Mouse (Mus musculus): ENCODE results near the gene Trim8. TPM values are rescaled to one million over a fixed set of nuclear protein-coding genes. Genes with fewer than 3 reads are reported as not detected.

Gene Trim8
- polyA plus RNA-seq, 1 experiment from 2014 or later, result 7.9 TPM

DNA sequence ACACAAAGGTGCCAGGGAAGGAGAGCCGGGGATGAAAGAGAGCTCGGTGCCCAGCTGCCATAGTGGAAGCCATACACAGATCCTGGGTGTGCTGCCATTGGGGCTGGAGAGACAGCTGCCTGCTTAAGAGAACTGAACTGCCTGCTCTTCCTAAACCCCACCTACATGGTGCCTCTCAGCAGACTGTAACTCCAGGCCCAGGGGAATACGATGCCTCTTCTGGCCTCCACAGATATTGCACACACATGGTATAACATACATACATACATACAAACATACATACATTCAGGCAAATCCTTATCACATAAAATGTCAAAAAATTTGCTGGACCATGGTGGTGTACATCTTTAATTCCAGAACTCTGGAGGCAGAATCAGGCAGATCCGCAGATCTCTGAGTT, 38.1 kb upstream of the Trim8 start:
- no peak overlapping the region for H3K4me3 ChIP-seq (ENCODE audit: low read depth, low read length)
- no peak for TF ChIP-seq CTCF (IDR thresholded peaks at IDR 0.05; ENCODE audit: low read depth)
- TF ChIP-seq EP300 (IDR thresholded peaks at IDR 0.05; ENCODE audit: low read depth), result no peak
- 93% methylated on average over 4 of the region's 4 CpGs for WGBS (ENCODE audit: insufficient replicate concordance)
- H3K4me1 ChIP-seq (ENCODE audit: insufficient read depth), result peaks cover 40% of the 10 kb centered on the region
- DNase-seq (no peak), ATAC-seq (no peak)
- H3K4me2 ChIP-seq (ENCODE audit: low read depth, low read length), result no peak overlapping the region
- no peaks in the 10 kb centered on the region for H3K9me3 ChIP-seq (ENCODE audit: low read length)
- H3K36me3 ChIP-seq (replicated peaks; ENCODE audit: insufficient read depth, low read length), result no peaks in the 10 kb centered on the region
- no peak overlapping the region for H3K9ac ChIP-seq (replicated peaks)
- H3K27ac ChIP-seq (ENCODE audit: low read depth), result peak overlapping the region; percentile 64
- no peaks in the 10 kb centered on the region for H3K27me3 ChIP-seq (ENCODE audit: insufficient read depth, low read length)

DNA sequence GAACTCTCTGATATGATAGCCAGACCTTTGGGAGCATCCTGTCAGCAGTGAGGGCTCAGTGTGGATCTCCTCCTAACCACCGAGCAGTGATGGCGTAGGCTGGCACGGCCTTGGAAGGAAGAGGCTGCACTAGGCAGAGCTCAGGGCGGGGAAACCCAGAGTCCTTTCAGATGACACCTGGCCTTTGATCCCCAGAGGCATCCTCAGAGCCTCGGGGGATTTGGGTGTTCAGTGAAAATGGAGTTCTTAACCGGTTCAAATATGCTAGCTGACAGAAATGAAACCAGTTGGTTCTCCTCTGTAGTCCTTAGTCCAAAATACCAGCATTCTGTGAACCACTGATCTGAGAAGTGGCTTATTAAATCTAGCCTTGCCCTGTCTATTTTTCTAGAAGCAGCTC, 35.3 kb upstream of the Trim8 start:
- H3K9me3 ChIP-seq (ENCODE audit: low read length), result no peaks in the 10 kb centered on the region
- no peak overlapping the region for H3K4me3 ChIP-seq (ENCODE audit: low read depth, low read length)
- no peak for DNase-seq
- no peaks in the 10 kb centered on the region for H3K27me3 ChIP-seq (ENCODE audit: insufficient read depth, low read length)
- H3K9ac ChIP-seq (replicated peaks), result no peak overlapping the region
- TF ChIP-seq CTCF (IDR thresholded peaks at IDR 0.05; ENCODE audit: low read depth), result no peak
- TF ChIP-seq EP300 (IDR thresholded peaks at IDR 0.05; ENCODE audit: low read depth), result no peak
- H3K4me2 ChIP-seq (ENCODE audit: low read depth, low read length), result no peak overlapping the region
- no peaks in the 10 kb centered on the region; the same call in 1 of the 2 replicates for H3K36me3 ChIP-seq (replicated peaks; ENCODE audit: insufficient read depth, low read length)
- 56% methylated on average over 6 of the region's 6 CpGs for WGBS (ENCODE audit: insufficient replicate concordance)
- H3K27ac ChIP-seq (ENCODE audit: low read depth), result peak overlapping the region; percentile 69
- no peak for ATAC-seq
- peaks cover 38% of the 10 kb centered on the region for H3K4me1 ChIP-seq (ENCODE audit: insufficient read depth)

GRCm38 (mm10) chr19:46467051-46467503, 34.4 kb upstream of the Trim8 start:
- H3K4me1 ChIP-seq (ENCODE audit: insufficient read depth), result peaks cover 47% of the 10 kb centered on the region
- H3K36me3 ChIP-seq (replicated peaks; ENCODE audit: insufficient read depth, low read length), result no peaks in the 10 kb centered on the region; the same call in 1 of the 2 replicates
- H3K27ac ChIP-seq (ENCODE audit: low read depth), result peak overlapping the region; percentile 69
- WGBS (ENCODE audit: insufficient replicate concordance), result 44% methylated on average over 3 of the region's 3 CpGs
- H3K9ac ChIP-seq (replicated peaks), result no peak overlapping the region
- no peak overlapping the region for H3K4me3 ChIP-seq (ENCODE audit: low read depth, low read length)
- DNase-seq (no peak), ATAC-seq (peak; percentile 47)
- H3K27me3 ChIP-seq (ENCODE audit: insufficient read depth, low read length), result no peaks in the 10 kb centered on the region
- TF ChIP-seq EP300 (IDR thresholded peaks at IDR 0.05; ENCODE audit: low read depth) (no peak), CTCF (IDR thresholded peaks at IDR 0.05; ENCODE audit: low read depth) (no peak)
- no peak overlapping the region for H3K4me2 ChIP-seq (ENCODE audit: low read depth, low read length)
- H3K9me3 ChIP-seq (ENCODE audit: low read length), result no peaks in the 10 kb centered on the region

- Histone ChIP-seq H3K9ac (replicated peaks) (no peak overlapping the region), H3K9me3 (ENCODE audit: low read length) (no peaks in the 10 kb centered on the region), H3K4me2 (ENCODE audit: low read depth, low read length) (no peak overlapping the region), H3K27ac (ENCODE audit: low read depth) (peak overlapping the region; percentile 18), H3K36me3 (replicated peaks; ENCODE audit: insufficient read depth, low read length) (peaks cover 6% of the 10 kb centered on the region; the same call in 1 of the 2 replicates), H3K4me1 (ENCODE audit: insufficient read depth) (peaks cover 36% of the 10 kb centered on the region), H3K27me3 (ENCODE audit: insufficient read depth, low read length) (no peaks in the 10 kb centered on the region), H3K4me3 (ENCODE audit: low read depth, low read length) (no peak overlapping the region)
- TF ChIP-seq EP300 (IDR thresholded peaks at IDR 0.05; ENCODE audit: low read depth) (no peak), CTCF (IDR thresholded peaks at IDR 0.05; ENCODE audit: low read depth) (no peak)
- DNase-seq, result no peak
- 0 out of 2 replicates have a peak, but pooled peaks have one; percentile 27 for ATAC-seq
- WGBS (ENCODE audit: insufficient replicate concordance), result 58% methylated on average over 17 of the region's 17 CpGs
These were observed 30.9 kb upstream of the Trim8 start for GRCm38 (mm10) chr19:46470364-46471240.

- no peak for TF ChIP-seq EP300 (IDR thresholded peaks at IDR 0.05; ENCODE audit: low read depth)
- TF ChIP-seq CTCF (IDR thresholded peaks at IDR 0.05; ENCODE audit: low read depth), result no peak
- Histone ChIP-seq H3K4me1 (ENCODE audit: insufficient read depth) (peaks cover 27% of the 10 kb centered on the region), H3K27ac (ENCODE audit: low read depth) (peak overlapping the region; percentile 18), H3K9ac (replicated peaks) (no peak overlapping the region), H3K4me2 (ENCODE audit: low read depth, low read length) (no peak overlapping the region), H3K36me3 (replicated peaks; ENCODE audit: insufficient read depth, low read length) (peaks cover 10% of the 10 kb centered on the region; the same call in 1 of the 2 replicates), H3K4me3 (ENCODE audit: low read depth, low read length) (no peak overlapping the region), H3K27me3 (ENCODE audit: insufficient read depth, low read length) (no peaks in the 10 kb centered on the region), H3K9me3 (ENCODE audit: low read length) (no peaks in the 10 kb centered on the region)
- DNase-seq, result no peak
- 31% methylated on average over 10 of the region's 10 CpGs for WGBS (ENCODE audit: insufficient replicate concordance)
- ATAC-seq, result 0 out of 2 replicates have a peak, but pooled peaks have one; percentile 22
These were observed 30.0 kb upstream of the Trim8 start for GRCm38 (mm10) chr19:46471324-46472093.

- peaks cover 21% of the 10 kb centered on the region for H3K4me1 ChIP-seq (ENCODE audit: insufficient read depth)
- no peak for ATAC-seq
- TF ChIP-seq CTCF (IDR thresholded peaks at IDR 0.05; ENCODE audit: low read depth) (no peak), EP300 (IDR thresholded peaks at IDR 0.05; ENCODE audit: low read depth) (no peak)
- H3K9me3 ChIP-seq (ENCODE audit: low read length), result no peaks in the 10 kb centered on the region
- WGBS (ENCODE audit: insufficient replicate concordance), result 68% methylated on average over 10 of the region's 10 CpGs
- no peak overlapping the region for H3K9ac ChIP-seq (replicated peaks)
- H3K4me3 ChIP-seq (ENCODE audit: low read depth, low read length), result no peak overlapping the region
- H3K27me3 ChIP-seq (ENCODE audit: insufficient read depth, low read length), result no peaks in the 10 kb centered on the region
- no peak overlapping the region for H3K27ac ChIP-seq (ENCODE audit: low read depth)
- H3K4me2 ChIP-seq (ENCODE audit: low read depth, low read length), result no peak overlapping the region
- peaks cover 14% of the 10 kb centered on the region for H3K36me3 ChIP-seq (replicated peaks; ENCODE audit: insufficient read depth, low read length)
- DNase-seq, result no peak
These were observed 24.1 kb upstream of the Trim8 start for GRCm38 (mm10) chr19:46477432-46477845.

All from liver, postnatal 0 days (tissue).